Mouse (Mus musculus) gastrocnemius, postnatal 36 days (tissue): ENCODE measurements around the gene Klf1. TPM values are rescaled to one million over a fixed set of nuclear protein-coding genes. Genes with fewer than 3 reads are reported as not detected.
"Not testable (repeated sequence)": the region's sequence is repeated elsewhere in the genome, so short reads cannot be mapped to it uniquely, and the experiment has no call there.

Experiments used
- DNase-seq, 2 experiments: peaks; one replicate each; pipeline ENCODE4 v3.0.0; 2022
- intact Hi-C: fragments of 180-260 bp; cut with DNase I; formaldehyde crosslinking; loops from one replicate; pipeline ENCODE4 v1.15.1; 2025
- total RNA-seq, 2 experiments: library from RNA; stranded (reverse); gene quantifications; 2 replicates each; pipeline ENCODE4 v1.2.3; 2021

The Klf1 gene
- total RNA-seq, 2 experiments from 2014 or later = not detected

DNA sequence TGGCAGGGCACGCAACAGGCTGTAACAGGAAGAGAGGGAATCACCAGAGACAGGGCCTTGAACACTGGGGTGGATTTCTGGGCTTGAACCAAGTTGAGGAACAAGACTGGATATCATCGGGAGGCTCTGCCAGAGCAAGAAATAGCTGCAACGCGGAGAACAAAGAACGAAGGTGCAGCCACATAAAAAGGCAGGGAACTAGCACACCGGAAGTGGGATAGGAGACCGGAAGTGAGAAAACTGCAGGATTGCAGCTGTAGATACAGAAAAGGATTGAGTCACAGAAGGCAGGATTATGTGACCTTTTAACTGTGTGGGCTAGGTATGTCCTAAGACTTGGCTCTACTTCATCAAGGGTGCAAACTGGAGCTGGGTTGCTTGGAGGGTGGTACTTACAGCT is 2.6 kb downstream of the Klf1 start:
- intact Hi-C loops = loop anchor here (5.0 kb wide), 1 partner anchor 57 kb away; the partner anchor contains the start of gene Calr
- DNase-seq = no peak

DNA sequence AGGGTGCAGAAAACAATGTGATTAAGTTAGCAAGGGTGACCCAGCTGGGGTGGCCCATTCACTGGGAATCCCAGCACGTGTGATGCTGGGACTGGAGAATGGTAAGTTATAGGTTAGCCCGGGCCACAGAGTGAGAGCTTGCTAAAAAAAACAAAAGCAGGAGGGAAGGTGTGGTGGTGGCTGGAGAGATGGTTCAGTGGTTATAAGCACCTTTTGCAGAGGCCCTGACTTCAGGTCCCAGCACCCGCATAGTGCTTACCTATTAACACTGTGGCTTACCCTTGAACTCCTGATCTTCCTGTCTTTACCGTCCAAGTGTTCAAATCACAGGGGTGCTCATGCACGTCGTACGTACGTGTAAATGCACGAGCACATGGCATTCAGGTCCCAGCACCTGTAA is 5.3 kb downstream of the Klf1 start:
- no peak for DNase-seq
- intact Hi-C loops = no loop called here

DNA sequence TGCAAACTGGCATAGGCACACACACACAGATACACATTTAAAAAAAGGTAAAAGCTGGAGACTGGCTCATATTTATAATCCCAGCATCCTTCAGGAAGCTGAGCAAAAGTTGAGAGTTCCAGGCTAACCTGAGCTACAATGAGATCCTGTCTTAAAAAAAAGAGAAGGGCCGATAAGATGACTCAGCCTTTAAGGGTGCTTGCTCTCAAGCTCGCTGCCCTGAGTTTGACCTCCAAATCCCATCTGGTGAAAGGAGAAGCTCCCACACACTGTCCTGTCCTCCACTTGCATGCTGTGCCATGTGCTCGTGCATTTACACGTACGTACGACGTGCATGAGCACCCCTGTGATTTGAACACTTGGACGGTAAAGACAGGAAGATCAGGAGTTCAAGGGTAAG is 5.8 kb downstream of the Klf1 start:
- DNase-seq = no peak
- intact Hi-C loops = no loop called here

DNA sequence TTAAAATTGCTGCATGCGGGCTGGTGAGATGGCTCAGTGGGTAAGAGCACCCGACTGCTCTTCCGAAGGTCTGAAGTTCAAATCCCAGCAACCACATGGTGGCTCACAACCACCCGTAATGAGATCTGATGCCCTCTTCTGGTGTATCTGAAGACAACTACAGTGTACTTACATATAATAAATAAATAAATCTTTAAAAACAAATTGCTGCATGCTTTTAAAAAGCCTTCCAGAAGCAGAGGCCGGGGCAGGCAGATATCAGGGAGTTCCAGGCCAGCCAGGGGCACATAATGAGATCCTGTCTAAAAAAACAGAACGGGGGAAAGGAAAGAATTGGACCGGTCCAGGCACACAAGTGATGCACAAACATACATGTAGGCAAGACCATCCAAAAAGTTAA is 6.3 kb downstream of the Klf1 start:
- DNase-seq, intact Hi-C loops: not testable (repeated sequence)

GRCm38 (mm10) chr8:84908421-84909161 is 6.9 kb downstream of the Klf1 start, which contains the start of gene Dnase2a:
Gene Dnase2a (plus strand): TSS chr8:84908560.
- DNase-seq = peak; percentile 94 to 99
- intact Hi-C loops = no loop called here

- intact Hi-C loops = no loop called here
- no peak for DNase-seq
Observed at GRCm38 (mm10) chr8:84909162-84909767, 7.5 kb downstream of the Klf1 start.

DNA sequence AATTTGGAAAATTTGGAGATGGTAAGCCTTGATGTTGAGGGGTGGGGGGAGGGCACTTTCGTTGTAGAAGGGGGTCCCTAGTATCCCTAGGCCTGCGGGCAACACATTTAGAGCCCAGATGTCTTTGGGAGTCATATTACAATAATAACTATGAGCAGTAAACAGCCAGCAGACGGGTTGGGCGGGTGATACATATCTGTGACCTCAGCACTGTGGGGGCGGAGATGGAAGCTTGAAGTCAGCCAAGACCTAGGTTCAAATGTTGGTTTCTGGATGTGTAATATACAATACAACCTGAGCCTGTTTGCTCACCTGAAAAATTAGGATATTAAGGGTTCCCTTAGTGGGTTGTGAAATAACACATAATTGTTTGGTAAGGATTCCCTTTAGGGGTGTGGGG is 8.2 kb downstream of the Klf1 start:
- intact Hi-C loops = no loop called here
- DNase-seq = no peak

DNA sequence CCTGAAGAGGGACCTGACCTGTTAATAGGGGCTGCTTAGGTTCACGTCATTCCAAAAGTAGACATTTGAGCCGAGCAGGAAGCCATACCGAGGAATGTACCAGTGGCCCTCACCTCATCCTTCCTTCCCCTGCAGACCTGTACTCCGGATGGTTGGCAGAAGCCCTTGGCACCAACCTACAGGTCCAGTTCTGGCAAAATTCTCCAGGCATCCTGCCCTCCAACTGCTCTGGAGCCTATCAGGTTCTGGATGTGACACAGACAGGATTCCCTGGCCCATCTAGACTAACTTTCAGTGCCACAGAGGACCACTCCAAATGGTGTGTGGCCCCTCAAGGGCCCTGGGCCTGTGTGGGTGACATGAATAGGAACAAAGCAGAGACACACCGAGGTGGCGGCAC is 8.8 kb downstream of the Klf1 start:
- DNase-seq = no peak
- intact Hi-C loops = no loop called here

DNA sequence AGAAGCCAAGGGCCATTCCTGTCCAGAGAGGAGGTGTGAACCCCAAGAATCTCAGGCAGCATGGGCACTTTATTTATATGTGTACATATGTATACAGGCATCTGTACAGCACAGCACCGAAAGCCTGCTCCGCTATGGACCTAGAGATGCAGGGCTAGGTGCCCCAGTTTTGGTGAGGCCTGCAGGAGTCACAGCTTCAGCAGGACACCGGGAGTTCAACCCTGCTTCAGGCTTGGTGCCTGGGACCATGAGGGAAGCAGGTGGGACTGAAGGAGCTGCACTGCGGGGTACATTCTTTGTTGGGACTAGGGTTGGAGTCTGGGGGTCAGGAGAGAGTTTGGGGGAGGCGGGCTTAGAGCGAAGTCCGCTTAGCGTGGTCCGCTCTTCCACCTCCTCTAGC is 10.1 kb downstream of the Klf1 start:
- no peak for DNase-seq
- intact Hi-C loops = no loop called here

GRCm38 (mm10) chr8:84912391-84912790 is 10.7 kb downstream of the Klf1 start:
- DNase-seq = no peak
- intact Hi-C loops = no loop called here

DNA sequence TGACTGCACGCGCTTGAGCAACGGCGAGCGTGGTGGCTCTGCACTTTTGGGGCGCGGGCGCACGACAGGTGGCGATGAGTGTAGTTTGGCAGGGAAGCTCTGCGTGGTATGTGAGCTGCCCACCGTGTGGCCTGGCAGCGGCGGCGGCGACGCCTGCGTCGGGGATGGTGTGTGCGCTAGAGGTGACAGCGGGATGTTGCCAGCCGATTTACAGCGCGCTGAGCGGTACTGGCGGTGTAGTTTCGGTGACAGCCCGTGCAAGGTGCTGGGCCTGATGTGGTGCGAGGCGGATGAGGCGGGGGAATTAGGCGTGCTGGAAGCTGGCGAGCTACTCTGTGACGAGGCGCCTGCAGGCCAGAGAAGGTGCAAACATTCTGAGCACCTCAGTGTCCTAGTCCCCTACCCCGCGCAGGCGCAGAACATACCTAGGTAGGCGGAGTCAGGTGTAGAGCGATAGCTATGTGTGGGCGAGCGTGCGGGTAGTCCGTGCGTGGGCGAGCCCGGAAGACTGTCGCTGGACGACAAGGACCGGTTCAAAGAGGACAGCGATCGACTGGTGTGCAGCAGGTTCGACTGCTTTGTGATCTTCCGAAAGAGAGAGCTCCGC is 11.3 kb downstream of the Klf1 start:
- intact Hi-C loops = no loop called here
- peak; percentile 38 to 40 for DNase-seq

GRCm38 (mm10) chr8:84913502-84913900 is 11.8 kb downstream of the Klf1 start:
- intact Hi-C loops = no loop called here
- no peak for DNase-seq

GRCm38 (mm10) chr8:84913960-84914359 is 12.2 kb downstream of the Klf1 start:
- DNase-seq = no peak
- intact Hi-C loops = no loop called here

- intact Hi-C loops = loop anchor here (5.0 kb wide), 1 partner anchor 37 kb away; no protein-coding TSS in a partner anchor
- DNase-seq = no peak
Observed at GRCm38 (mm10) chr8:84915269-84915668, 13.5 kb downstream of the Klf1 start.

DNA sequence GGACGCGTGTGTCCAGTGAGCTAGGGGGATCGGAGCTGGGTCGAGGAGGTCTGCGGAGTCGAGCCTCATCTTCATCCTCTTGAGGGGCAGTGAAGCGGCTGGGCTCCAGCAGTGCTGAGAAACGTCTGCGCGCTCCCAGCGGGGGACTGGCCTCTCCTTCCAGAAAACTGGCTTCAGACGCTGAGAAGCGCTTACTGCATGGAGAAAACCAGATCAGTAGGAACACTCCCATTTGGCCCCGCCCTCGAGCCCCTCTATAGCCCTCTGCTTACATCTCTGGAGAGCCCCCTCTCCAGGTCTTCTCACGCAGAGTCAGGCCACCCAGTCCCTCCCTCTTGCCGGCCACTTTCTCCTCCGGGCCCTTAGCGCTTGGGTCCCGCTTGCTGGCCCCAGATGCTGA is 16.1 kb downstream of the Klf1 start:
- intact Hi-C loops = loop anchor here (5.0 kb wide), 1 partner anchor 35 kb away; no protein-coding TSS in a partner anchor
- no peak for DNase-seq

DNA sequence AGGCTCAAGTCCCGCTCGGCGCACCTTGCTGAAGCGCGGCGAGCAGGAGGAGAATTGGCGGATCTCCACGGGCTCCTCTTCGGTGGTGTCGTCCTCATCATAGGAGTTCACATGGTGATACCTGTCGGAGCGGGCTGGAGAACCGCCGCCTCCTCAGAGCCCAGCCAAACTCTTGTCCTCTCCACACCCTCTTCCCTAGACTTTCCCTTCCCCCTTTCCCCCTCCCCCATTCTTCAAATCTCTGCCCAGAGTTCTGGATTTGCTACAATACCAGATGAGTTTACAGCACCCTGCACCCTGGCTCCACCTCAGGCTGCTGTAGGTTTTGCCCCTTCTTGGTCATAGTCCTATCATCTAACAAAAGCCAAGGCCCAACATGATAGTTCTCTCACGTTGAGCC is 16.9 kb downstream of the Klf1 start:
- intact Hi-C loops = loop anchor here (5.0 kb wide), 1 partner anchor 34 kb away; no protein-coding TSS in a partner anchor
- no peak for DNase-seq

- intact Hi-C loops = no loop called here
- no peak for DNase-seq
Observed at GRCm38 (mm10) chr8:84921596-84921995, 19.9 kb downstream of the Klf1 start.

DNA sequence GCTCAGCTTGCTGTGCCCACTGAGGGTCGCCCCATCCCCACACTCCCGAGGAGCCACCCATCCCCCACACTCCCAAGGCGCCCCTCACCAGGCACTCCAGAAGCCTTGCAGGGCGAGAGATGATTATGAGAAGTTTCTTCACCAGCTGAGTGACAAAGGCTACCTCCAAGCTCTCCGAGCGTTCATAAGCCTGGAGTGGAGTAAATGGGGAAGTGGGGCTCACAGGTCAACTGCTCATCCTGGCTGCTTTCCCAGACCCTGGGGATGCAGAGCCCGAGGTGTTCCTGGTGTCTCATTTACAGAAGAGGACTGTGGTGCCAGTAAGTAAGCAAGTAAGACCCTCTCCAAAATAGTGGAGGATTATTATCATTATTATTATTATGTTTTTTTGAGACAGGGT is 23.8 kb downstream of the Klf1 start:
- no peak for DNase-seq
- intact Hi-C loops = loop anchor here (5.0 kb wide), 1 partner anchor 72 kb away; no protein-coding TSS in a partner anchor

DNA sequence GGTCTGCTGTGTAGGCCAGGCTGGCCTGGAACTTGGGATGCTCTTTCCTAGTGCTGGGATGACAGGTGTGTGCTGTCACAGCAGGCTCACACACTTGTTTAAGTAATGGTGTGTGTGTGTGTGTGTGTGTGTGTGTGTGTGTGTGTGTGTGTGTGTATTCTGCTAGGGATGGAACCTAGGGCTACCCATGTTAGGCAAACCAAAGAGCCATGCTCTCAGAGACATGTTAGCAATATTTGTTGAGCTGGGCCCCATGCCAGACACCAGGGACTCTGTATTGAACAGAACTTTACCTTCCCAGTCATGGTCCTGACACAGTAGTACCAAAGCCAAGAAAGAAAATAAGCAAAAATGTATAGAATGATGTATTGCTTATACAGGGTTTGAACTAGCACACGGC is 25.8 kb downstream of the Klf1 start:
- intact Hi-C loops = loop anchor here (5.0 kb wide), 1 partner anchor 70 kb away; no protein-coding TSS in a partner anchor
- no peak for DNase-seq

GRCm38 (mm10) chr8:84928456-84929306 is 27.0 kb downstream of the Klf1 start:
- peak; percentile 60 to 61 for DNase-seq
- intact Hi-C loops = loop anchor here (5.0 kb wide), 1 partner anchor 69 kb away; no protein-coding TSS in a partner anchor
